Mouse (Mus musculus) liver, embryonic 14.5 days (tissue): ENCODE data around the gene Scml4.

ENCODE experiments used
- CTCF ChIP-seq: IDR thresholded peaks from 2 replicates; pipeline ENCODE4 v1.5.1; 2016; ENCODE audit warnings: antibody characterized with exemption, low read depth, control low read depth
- EP300 ChIP-seq: IDR thresholded peaks from 2 replicates; pipeline ENCODE4 v1.6.1; 2016; ENCODE audit warnings: antibody characterized with exemption, low read depth

GRCm38 (mm10) chr10:42879269-42879681, 19.1 kb downstream of the Scml4 start:
- TF ChIP-seq CTCF: no peak
- TF ChIP-seq EP300: no peak
